Mouse (Mus musculus): ENCODE data around the gene Pou2af1. TPM values are rescaled to one million over a fixed set of nuclear protein-coding genes. Genes with fewer than 3 reads are reported as not detected.

Pou2af1 gene
- polyA plus RNA-seq, 1 experiment from 2014 or later: not detected

GRCm38 (mm10) chr9:51211191-51211590, 2.3 kb upstream of the Pou2af1 start:
- no peak overlapping the region for H3K4me2 ChIP-seq (ENCODE audit: low read depth, low read length)
- H3K27me3 ChIP-seq (replicated peaks; ENCODE audit: control insufficient read depth, insufficient read depth, low read length): no peaks in the 10 kb centered on the region
- no peaks in the 10 kb centered on the region for H3K4me1 ChIP-seq (ENCODE audit: control insufficient read depth, insufficient read depth, low read length)
- no peak overlapping the region for H3K4me3 ChIP-seq (ENCODE audit: low read depth, low read length)
- WGBS: 66% methylated on average over 6 of the region's 6 CpGs
- DNase-seq (ENCODE audit: low spot score) (no peak), ATAC-seq (ENCODE audit: low read depth) (no peak)
- no peaks in the 10 kb centered on the region for H3K9me3 ChIP-seq (ENCODE audit: control insufficient read depth, low read length)
- no peaks in the 10 kb centered on the region for H3K36me3 ChIP-seq (ENCODE audit: control insufficient read depth, insufficient read depth, low read length)
- H3K27ac ChIP-seq (replicated peaks; ENCODE audit: low read depth, low read length): no peak overlapping the region
- H3K9ac ChIP-seq (ENCODE audit: low read depth, low read length): no peak overlapping the region

DNA sequence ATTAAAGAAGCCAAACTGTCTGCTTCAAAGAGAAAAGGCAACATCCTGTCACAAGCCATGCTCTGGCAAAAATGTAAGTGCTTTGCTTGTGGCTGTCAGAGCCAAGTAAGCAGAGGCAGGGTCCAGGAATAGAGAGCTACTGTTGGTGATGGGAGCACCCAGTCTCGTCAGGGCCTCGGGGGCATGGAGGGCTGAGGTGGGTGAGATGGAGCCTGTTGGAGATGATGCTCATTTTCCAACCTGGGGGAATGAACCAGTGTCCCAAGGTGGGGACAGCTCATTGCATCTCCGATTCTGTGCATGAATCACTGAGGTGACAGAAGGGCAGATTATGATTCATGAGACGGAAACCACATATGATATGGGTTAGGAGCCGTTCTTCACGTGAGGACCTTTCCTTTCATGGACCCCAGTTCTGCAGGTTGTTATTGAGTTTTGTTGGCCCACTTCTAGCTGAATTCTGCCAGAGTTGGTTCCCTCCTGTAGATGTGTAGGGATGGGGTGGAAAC, 275 bp downstream of the Pou2af1 start:
- WGBS: 82% methylated on average over 6 of the region's 6 CpGs
- no peak for DNase-seq (ENCODE audit: low spot score)

DNA sequence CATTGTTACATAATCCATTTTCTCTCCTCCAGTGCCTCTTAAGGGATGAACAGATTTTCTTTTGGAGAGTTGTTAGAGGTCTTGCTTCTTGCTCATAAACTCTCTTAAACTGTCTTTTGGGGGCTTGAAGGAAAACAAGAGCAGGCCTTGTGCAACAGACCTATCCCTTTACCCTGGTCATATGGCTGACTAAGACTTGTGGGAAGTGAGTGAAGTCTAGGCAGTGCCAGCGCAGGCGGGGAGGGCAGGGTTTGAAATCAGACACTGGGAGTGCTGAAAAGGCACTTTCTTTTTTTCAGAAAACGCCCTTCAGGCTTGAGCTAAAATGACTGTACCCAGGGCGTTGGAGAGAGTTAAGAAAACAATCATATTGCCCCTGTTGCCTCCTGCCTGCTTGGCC, 1.8 kb downstream of the Pou2af1 start:
- DNase-seq (ENCODE audit: low spot score) (peak; percentile 65), ATAC-seq (ENCODE audit: low read depth) (no peak; the same call in 1 of the 2 replicates)
- no peak overlapping the region for H3K4me2 ChIP-seq (ENCODE audit: low read depth, low read length)
- H3K9me3 ChIP-seq (ENCODE audit: control insufficient read depth, low read length): no peaks in the 10 kb centered on the region
- WGBS: 8% methylated on average over 4 of the region's 4 CpGs
- H3K9ac ChIP-seq (ENCODE audit: low read depth, low read length): no peak overlapping the region
- H3K4me1 ChIP-seq (ENCODE audit: control insufficient read depth, insufficient read depth, low read length): no peaks in the 10 kb centered on the region
- no peak overlapping the region for H3K4me3 ChIP-seq (ENCODE audit: low read depth, low read length)
- H3K36me3 ChIP-seq (ENCODE audit: control insufficient read depth, insufficient read depth, low read length): no peaks in the 10 kb centered on the region
- H3K27me3 ChIP-seq (replicated peaks; ENCODE audit: control insufficient read depth, insufficient read depth, low read length): no peaks in the 10 kb centered on the region
- no peak overlapping the region for H3K27ac ChIP-seq (replicated peaks; ENCODE audit: low read depth, low read length)

More for the DNA sequence above, 275 bp downstream of the Pou2af1 start:
- H3K36me3 ChIP-seq (ENCODE audit: control insufficient read depth, insufficient read depth, low read length): no peaks in the 10 kb centered on the region
- no peak overlapping the region for H3K4me3 ChIP-seq (ENCODE audit: low read depth, low read length)
- H3K9ac ChIP-seq (ENCODE audit: low read depth, low read length): no peak overlapping the region
- no peaks in the 10 kb centered on the region for H3K27me3 ChIP-seq (replicated peaks; ENCODE audit: control insufficient read depth, insufficient read depth, low read length)
- no peak overlapping the region for H3K4me2 ChIP-seq (ENCODE audit: low read depth, low read length)
- no peaks in the 10 kb centered on the region for H3K4me1 ChIP-seq (ENCODE audit: control insufficient read depth, insufficient read depth, low read length)
- H3K27ac ChIP-seq (replicated peaks; ENCODE audit: low read depth, low read length): no peak overlapping the region
- H3K9me3 ChIP-seq (ENCODE audit: control insufficient read depth, low read length): no peaks in the 10 kb centered on the region
- no peak for ATAC-seq (ENCODE audit: low read depth)

DNA sequence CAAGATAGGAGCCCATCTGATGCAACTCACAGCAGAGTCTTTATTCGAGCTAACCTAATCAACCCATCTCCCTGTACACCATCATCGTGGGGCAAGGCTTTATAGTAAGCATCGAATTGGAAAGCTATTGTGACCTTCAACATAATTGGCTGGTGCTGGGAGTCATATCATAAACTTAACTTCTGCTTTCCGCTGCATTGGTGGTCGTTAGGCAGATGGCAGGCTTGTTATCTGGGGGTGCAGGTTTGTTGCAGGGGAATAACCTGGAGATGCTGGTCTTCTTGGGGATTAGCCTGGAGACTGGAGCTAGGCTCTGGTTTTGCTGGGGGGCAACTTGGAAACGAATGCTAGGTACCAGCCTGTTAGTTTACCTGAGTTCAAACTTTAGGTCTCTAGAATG, 2.4 kb downstream of the Pou2af1 start:
- Histone ChIP-seq H3K9ac (ENCODE audit: low read depth, low read length) (no peak overlapping the region), H3K4me2 (ENCODE audit: low read depth, low read length) (no peak overlapping the region), H3K4me3 (ENCODE audit: low read depth, low read length) (no peak overlapping the region), H3K27ac (replicated peaks; ENCODE audit: low read depth, low read length) (no peak overlapping the region), H3K27me3 (replicated peaks; ENCODE audit: control insufficient read depth, insufficient read depth, low read length) (no peaks in the 10 kb centered on the region), H3K9me3 (ENCODE audit: control insufficient read depth, low read length) (no peaks in the 10 kb centered on the region), H3K4me1 (ENCODE audit: control insufficient read depth, insufficient read depth, low read length) (no peaks in the 10 kb centered on the region), H3K36me3 (ENCODE audit: control insufficient read depth, insufficient read depth, low read length) (no peaks in the 10 kb centered on the region)
- WGBS: 79% methylated on average over 6 of the region's 6 CpGs
- DNase-seq (ENCODE audit: low spot score) (no peak), ATAC-seq (ENCODE audit: low read depth) (no peak)

GRCm38 (mm10) chr9:51225636-51226166, 12.2 kb downstream of the Pou2af1 start:
- no peaks in the 10 kb centered on the region for H3K4me1 ChIP-seq (ENCODE audit: control insufficient read depth, insufficient read depth, low read length)
- no peak overlapping the region for H3K4me2 ChIP-seq (ENCODE audit: low read depth, low read length)
- H3K4me3 ChIP-seq (ENCODE audit: low read depth, low read length): no peak overlapping the region
- no peak for DNase-seq (ENCODE audit: low spot score)
- no peaks in the 10 kb centered on the region for H3K27me3 ChIP-seq (replicated peaks; ENCODE audit: control insufficient read depth, insufficient read depth, low read length)
- 84% methylated on average over 5 of the region's 5 CpGs for WGBS
- no peak overlapping the region for H3K9ac ChIP-seq (ENCODE audit: low read depth, low read length)
- no peak for ATAC-seq (ENCODE audit: low read depth)
- no peaks in the 10 kb centered on the region for H3K36me3 ChIP-seq (ENCODE audit: control insufficient read depth, insufficient read depth, low read length)
- no peak overlapping the region for H3K27ac ChIP-seq (replicated peaks; ENCODE audit: low read depth, low read length)
- no peaks in the 10 kb centered on the region for H3K9me3 ChIP-seq (ENCODE audit: control insufficient read depth, low read length)

- no peak overlapping the region for H3K27ac ChIP-seq (replicated peaks; ENCODE audit: low read depth, low read length)
- DNase-seq (ENCODE audit: low spot score) (no peak), ATAC-seq (ENCODE audit: low read depth) (no peak)
- H3K9me3 ChIP-seq (ENCODE audit: control insufficient read depth, low read length): no peaks in the 10 kb centered on the region
- no peak overlapping the region for H3K9ac ChIP-seq (ENCODE audit: low read depth, low read length)
- H3K4me3 ChIP-seq (ENCODE audit: low read depth, low read length): no peak overlapping the region
- WGBS: 74% methylated on average over 4 of the region's 4 CpGs
- no peaks in the 10 kb centered on the region for H3K27me3 ChIP-seq (replicated peaks; ENCODE audit: control insufficient read depth, insufficient read depth, low read length)
- H3K36me3 ChIP-seq (ENCODE audit: control insufficient read depth, insufficient read depth, low read length): no peaks in the 10 kb centered on the region
- no peak overlapping the region for H3K4me2 ChIP-seq (ENCODE audit: low read depth, low read length)
- H3K4me1 ChIP-seq (ENCODE audit: control insufficient read depth, insufficient read depth, low read length): no peaks in the 10 kb centered on the region
Measured at GRCm38 (mm10) chr9:51230701-51231389, 17.3 kb downstream of the Pou2af1 start.

- H3K27ac ChIP-seq (replicated peaks; ENCODE audit: low read depth, low read length): no peak overlapping the region
- WGBS: 97% methylated on average over 8 of the region's 8 CpGs
- no peaks in the 10 kb centered on the region for H3K36me3 ChIP-seq (ENCODE audit: control insufficient read depth, insufficient read depth, low read length)
- H3K4me3 ChIP-seq (ENCODE audit: low read depth, low read length): no peak overlapping the region
- H3K9ac ChIP-seq (ENCODE audit: low read depth, low read length): no peak overlapping the region
- no peaks in the 10 kb centered on the region for H3K4me1 ChIP-seq (ENCODE audit: control insufficient read depth, insufficient read depth, low read length)
- H3K9me3 ChIP-seq (ENCODE audit: control insufficient read depth, low read length): no peaks in the 10 kb centered on the region
- ATAC-seq (ENCODE audit: low read depth) (no peak), DNase-seq (ENCODE audit: low spot score) (no peak)
- no peaks in the 10 kb centered on the region for H3K27me3 ChIP-seq (replicated peaks; ENCODE audit: control insufficient read depth, insufficient read depth, low read length)
- H3K4me2 ChIP-seq (ENCODE audit: low read depth, low read length): no peak overlapping the region
Measured at GRCm38 (mm10) chr9:51232163-51232562, 18.7 kb downstream of the Pou2af1 start.

GRCm38 (mm10) chr9:51238741-51239385, 25.4 kb downstream of the Pou2af1 start:
- ATAC-seq (ENCODE audit: low read depth): peak; percentile 65; the same call in 1 of the 2 replicates
- no peaks in the 10 kb centered on the region for H3K9me3 ChIP-seq (ENCODE audit: control insufficient read depth, low read length)
- no peak overlapping the region for H3K9ac ChIP-seq (ENCODE audit: low read depth, low read length)
- H3K4me1 ChIP-seq (ENCODE audit: control insufficient read depth, insufficient read depth, low read length): no peaks in the 10 kb centered on the region
- H3K36me3 ChIP-seq (ENCODE audit: control insufficient read depth, insufficient read depth, low read length): no peaks in the 10 kb centered on the region
- WGBS: 51% methylated on average over 12 of the region's 12 CpGs
- peak; percentile 68 for DNase-seq (ENCODE audit: low spot score)
- no peaks in the 10 kb centered on the region for H3K27me3 ChIP-seq (replicated peaks; ENCODE audit: control insufficient read depth, insufficient read depth, low read length)
- H3K27ac ChIP-seq (replicated peaks; ENCODE audit: low read depth, low read length): no peak overlapping the region
- no peak overlapping the region for H3K4me3 ChIP-seq (ENCODE audit: low read depth, low read length)
- H3K4me2 ChIP-seq (ENCODE audit: low read depth, low read length): no peak overlapping the region

Measured in embryonic facial prominence, embryonic 14.5 days (tissue).